Mouse (Mus musculus) spleen, adult 2 months (tissue): ENCODE results near the gene Arhgap17. TPM values are rescaled to one million over a fixed set of nuclear protein-coding genes. Genes with fewer than 3 reads are reported as not detected.

Experiments used
- DNase-seq, 2 experiments: peaks; one replicate each; pipeline versions ENCODE4 v3.0.0 to v3.0.0-alpha.2; 2012 to 2021; ENCODE audit warnings: low spot score in 2 of 2, low read depth in 1 of 2
- H3K27ac ChIP-seq: fragments of 200-500 bp; 2 replicates; pipeline ENCODE4 v1.5.1; 2012; ENCODE audit warnings: low read length, inconsistent platforms; ENCODE audit not compliant: insufficient read depth
- H3K27me3 ChIP-seq: fragments of 200-500 bp; 2 replicates; pipeline ENCODE4 v1.6.1; 2012; ENCODE audit warnings: mild to moderate bottlenecking, moderate library complexity, low read length, inconsistent platforms; ENCODE audit not compliant: control insufficient read depth, insufficient read depth
- H3K36me3 ChIP-seq: fragments of 200-500 bp; 2 replicates; pipeline ENCODE4 v1.6.1; 2012; ENCODE audit warnings: mild to moderate bottlenecking, low read length, inconsistent platforms; ENCODE audit not compliant: control insufficient read depth, insufficient read depth
- H3K4me1 ChIP-seq: fragments of 200-500 bp; 2 replicates; pipeline ENCODE4 v1.6.1; 2011; ENCODE audit warnings: inconsistent platforms; ENCODE audit not compliant: control insufficient read depth, insufficient read depth, insufficient read length
- H3K4me3 ChIP-seq: fragments of 200-500 bp; 2 replicates; pipeline ENCODE4 v1.5.1; 2011; ENCODE audit warnings: mild to moderate bottlenecking, inconsistent platforms; ENCODE audit not compliant: insufficient read depth, insufficient read length; ENCODE audit errors: extremely low read depth
- CTCF ChIP-seq: fragments of 200-500 bp; IDR thresholded peaks from 2 replicates; pipeline ENCODE4 v1.5.1; 2011; ENCODE audit warnings: mild to moderate bottlenecking, inconsistent platforms; ENCODE audit not compliant: insufficient read depth, insufficient read length, insufficient replicate concordance; ENCODE audit errors: extremely low read depth
- POLR2A ChIP-seq: fragments of 200-500 bp; IDR thresholded peaks from 2 replicates; pipeline ENCODE4 v1.6.1; 2011; ENCODE audit warnings: low read depth, low read length, inconsistent platforms
- WGBS: fragments of 180-500 bp; shearing (Covaris S2); methylation state at CpG from one replicate; pipeline ENCODE4 v1.1.7; 2018; 5-methylcytosine and 5-hydroxymethylcytosine counted together
- polyA plus RNA-seq: library from polyadenylated mRNA; depleted of rRNA; stranded (reverse); fragments of >200 nt; gene quantifications from 2 replicates; pipeline ENCODE4 v1.2.3, GENCODE M21; 2012

Arhgap17 gene
- polyA plus RNA-seq, 1 experiment: 68.0 TPM

GRCm38 (mm10) chr7:123365876-123366741, 3.6 kb downstream of the Arhgap17 start:
- Histone ChIP-seq H3K27ac (peak overlapping the region; percentile 54), H3K4me1 (peaks cover 34% of the 10 kb centered on the region; the same call in 1 of the 2 replicates)

GRCm38 (mm10) chr7:123363971-123364370, 5.7 kb downstream of the Arhgap17 start:
- Histone ChIP-seq H3K27ac (no peak overlapping the region), H3K36me3 (peaks cover 6% of the 10 kb centered on the region), H3K4me1 (peaks cover 46% of the 10 kb centered on the region), H3K4me3 (no peak overlapping the region), H3K27me3 (no peaks in the 10 kb centered on the region)
- DNase-seq: no peak
- 93% methylated on average over 8 of the region's 8 CpGs for WGBS
- TF ChIP-seq CTCF: no peak
- no peak for TF ChIP-seq POLR2A

More at GRCm38 (mm10) chr7:123365876-123366741, 3.6 kb downstream of the Arhgap17 start:
- TF ChIP-seq CTCF: no peak
- no peak for TF ChIP-seq POLR2A
- H3K4me3 ChIP-seq: peak overlapping the region; percentile 23; the same call in 1 of the 2 replicates
- 47% methylated on average over 7 of the region's 7 CpGs for WGBS
- H3K27me3 ChIP-seq: no peaks in the 10 kb centered on the region
- DNase-seq: no peak
- peaks cover 3% of the 10 kb centered on the region; the same call in 1 of the 2 replicates for H3K36me3 ChIP-seq

GRCm38 (mm10) chr7:123362806-123363205, 6.9 kb downstream of the Arhgap17 start:
- H3K36me3 ChIP-seq: peaks cover 6% of the 10 kb centered on the region
- WGBS: 78% methylated on average over 3 of the region's 3 CpGs
- no peaks in the 10 kb centered on the region for H3K27me3 ChIP-seq
- DNase-seq: no peak
- no peak for TF ChIP-seq CTCF
- no peak for TF ChIP-seq POLR2A
- H3K4me3 ChIP-seq: no peak overlapping the region
- H3K27ac ChIP-seq: no peak overlapping the region
- peaks cover 46% of the 10 kb centered on the region for H3K4me1 ChIP-seq

- peaks cover 6% of the 10 kb centered on the region for H3K36me3 ChIP-seq
- H3K27ac ChIP-seq: no peak overlapping the region
- H3K4me3 ChIP-seq: no peak overlapping the region
- no peak for TF ChIP-seq CTCF
- TF ChIP-seq POLR2A: no peak
- peaks cover 44% of the 10 kb centered on the region for H3K4me1 ChIP-seq
- WGBS: 72% methylated on average over 7 of the region's 7 CpGs
- no peaks in the 10 kb centered on the region for H3K27me3 ChIP-seq
- DNase-seq: no peak
Measured at GRCm38 (mm10) chr7:123361229-123361980, 8.3 kb downstream of the Arhgap17 start.

- Histone ChIP-seq H3K27ac (no peak overlapping the region), H3K36me3 (peaks cover 6% of the 10 kb centered on the region), H3K4me3 (no peak overlapping the region), H3K4me1 (peaks cover 44% of the 10 kb centered on the region), H3K27me3 (no peaks in the 10 kb centered on the region)
- 45% methylated on average over 5 of the region's 5 CpGs for WGBS
- TF ChIP-seq POLR2A: no peak
- no peak for TF ChIP-seq CTCF
- DNase-seq: no peak
Measured at GRCm38 (mm10) chr7:123360185-123360584, 9.5 kb downstream of the Arhgap17 start.

GRCm38 (mm10) chr7:123359101-123359500, 10.6 kb downstream of the Arhgap17 start:
- 76% methylated on average over 7 of the region's 7 CpGs for WGBS
- Histone ChIP-seq H3K4me1 (peaks cover 51% of the 10 kb centered on the region), H3K27ac (no peak overlapping the region), H3K4me3 (no peak overlapping the region), H3K36me3 (peaks cover 4% of the 10 kb centered on the region), H3K27me3 (no peaks in the 10 kb centered on the region)
- TF ChIP-seq CTCF (no peak), POLR2A (no peak)
- no peak for DNase-seq
